Mouse (Mus musculus) liver, embryonic 14.5 days (tissue): Measurements from ENCODE around the gene Zfp488. TPM values are rescaled to one million over a fixed set of nuclear protein-coding genes. Genes with fewer than 3 reads are reported as not detected.

Experiments used
- ATAC-seq: fragments of 200-750 bp; cut with Nextera tagmentation; 2 replicates; pipeline ENCODE4 v1.8.0; 2017; ENCODE audit warnings: moderate number of reproducible peaks, mild to moderate bottlenecking, moderate library complexity; ENCODE audit not compliant: insufficient read depth
- DNase-seq, 3 experiments: peaks; one replicate each; pipeline ENCODE4 v3.0.0-alpha.2; 2012 to 2013; ENCODE audit warnings: low read depth in 3 of 3, low spot score in 3 of 3
- H3K27ac ChIP-seq: fragments of 300-500 bp; sonication (generic); 2 replicates; pipeline ENCODE4 v1.5.1; 2014; ENCODE audit warnings: moderate library complexity, mild to moderate bottlenecking, control low read depth, inconsistent platforms
- H3K27me3 ChIP-seq: fragments of 300-500 bp; sonication (generic); 2 replicates; pipeline ENCODE4 v1.6.1; 2014; ENCODE audit warnings: mild to moderate bottlenecking, low read length, moderate library complexity; ENCODE audit not compliant: control insufficient read depth, insufficient read depth
- H3K36me3 ChIP-seq: fragments of 300-500 bp; sonication (generic); replicated peaks from 2 replicates; pipeline ENCODE4 v1.6.1; 2014; ENCODE audit warnings: low read depth; ENCODE audit not compliant: control insufficient read depth, insufficient read depth
- H3K4me1 ChIP-seq, 2 experiments: fragments of 200-500 bp in 1 of 2; fragments of 300-500 bp in 1 of 2; sonication (generic) in 1 of 2; replicated peaks; 2 replicates each; pipeline ENCODE4 v1.6.1; 2012 to 2014; ENCODE audit warnings: antibody characterized with exemption in 1 of 2, inconsistent platforms in 1 of 2, low read length in 1 of 2; ENCODE audit not compliant: control insufficient read depth in 2 of 2, insufficient read depth in 2 of 2
- H3K4me2 ChIP-seq: fragments of 300-500 bp; sonication (generic); 2 replicates; pipeline ENCODE4 v1.6.1; 2014; ENCODE audit warnings: low read depth, mild to moderate bottlenecking, control low read depth, moderate library complexity
- H3K4me3 ChIP-seq, 2 experiments: fragments of 200-500 bp in 1 of 2; fragments of 300-500 bp in 1 of 2; sonication (generic) in 1 of 2; 2 replicates each; pipeline ENCODE4 v1.5.1; 2012 to 2014; ENCODE audit warnings: low read depth in 2 of 2, low read length in 2 of 2, mild to moderate bottlenecking in 2 of 2, control low read depth in 1 of 2, inconsistent platforms in 1 of 2, moderate library complexity in 1 of 2; ENCODE audit not compliant: insufficient read depth in 1 of 2
- H3K9ac ChIP-seq: fragments of 300-500 bp; sonication (generic); replicated peaks from 2 replicates; pipeline ENCODE4 v1.6.1; 2014; ENCODE audit warnings: mild to moderate bottlenecking, control low read depth, moderate library complexity
- H3K9me3 ChIP-seq: fragments of 300-500 bp; sonication (generic); 2 replicates; pipeline ENCODE4 v1.6.1; 2016; ENCODE audit warnings: low read length, mixed read lengths; ENCODE audit not compliant: control insufficient read depth
- CTCF ChIP-seq: IDR thresholded peaks from 2 replicates; pipeline ENCODE4 v1.5.1; 2016; ENCODE audit warnings: antibody characterized with exemption, low read depth, control low read depth
- EP300 ChIP-seq: IDR thresholded peaks from 2 replicates; pipeline ENCODE4 v1.6.1; 2016; ENCODE audit warnings: antibody characterized with exemption, low read depth
- WGBS: fragments of 180-500 bp; shearing (Covaris S2); extraction: QIAGEN DNeasy Blood & Tissue Kit; methylation state at CpG from one replicate; pipeline ENCODE4 v1.1.7; 2014; ENCODE audit not compliant: insufficient replicate concordance; 5-methylcytosine and 5-hydroxymethylcytosine counted together
- polyA plus RNA-seq, 2 experiments: library from polyadenylated mRNA; depleted of rRNA in 1 of 2; stranded (reverse) in 1 of 2; unstranded in 1 of 2; fragments of >200 nt; fragmentation: Nextera tagmentation in 1 of 2; extraction: Ambion mirVana in 1 of 2; gene quantifications; 2 replicates each; pipeline versions ENCODE4 v1.2.1 to v1.2.3; 2012 to 2014

Gene Zfp488
- 0.02 TPM in 1 of 2 replicates, not detected in the other for polyA plus RNA-seq (2012; rRNA removed)
- not detected in 2 replicates for polyA plus RNA-seq (2014; fragmentation: Nextera tagmentation; extraction: Ambion mirVana)

DNA sequence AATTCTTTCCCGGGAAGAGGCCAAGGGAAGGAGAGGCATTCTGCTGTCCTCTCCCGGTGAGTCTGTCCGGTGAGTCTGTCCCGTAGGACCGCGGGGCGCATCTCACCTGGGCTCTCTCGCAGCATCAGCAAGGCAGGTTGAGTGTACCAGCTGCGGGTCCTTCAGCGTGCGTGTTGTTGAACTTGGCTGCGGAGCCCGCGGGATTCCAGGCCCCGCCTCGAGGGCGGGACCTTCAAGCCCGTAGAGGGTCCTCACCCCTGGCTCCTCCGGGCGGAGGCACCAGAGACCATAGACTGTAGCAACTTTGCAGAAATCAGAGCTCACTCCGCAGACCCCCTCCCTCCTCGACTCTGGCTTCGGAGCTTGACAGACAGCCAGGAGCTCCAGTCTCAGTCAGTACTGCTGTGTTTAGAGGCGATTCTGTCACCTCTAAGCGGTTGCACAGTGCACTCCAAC lies at the start of gene Zfp488:
Zfp488 (minus strand) TSS at position 161 of the 456 bp plus-strand sequence.
- H3K4me2 ChIP-seq: no peak within 1 kb of the TSS
- no peaks in the 10 kb centered on the region for H3K36me3 ChIP-seq
- H3K27me3 ChIP-seq: no peaks in the 10 kb centered on the region
- TF ChIP-seq CTCF (no peak), EP300 (no peak)
- no peaks in the 10 kb centered on the region for H3K9me3 ChIP-seq
- 4% methylated on average over 25 of the region's 25 CpGs for WGBS
- ATAC-seq (no peak), DNase-seq (no peak)
- H3K4me3 ChIP-seq: no peak within 1 kb of the TSS
- H3K4me1 ChIP-seq: no peaks in the 10 kb centered on the region
- H3K27ac ChIP-seq: no peak within 1 kb of the TSS
- no peak within 1 kb of the TSS for H3K9ac ChIP-seq

DNA sequence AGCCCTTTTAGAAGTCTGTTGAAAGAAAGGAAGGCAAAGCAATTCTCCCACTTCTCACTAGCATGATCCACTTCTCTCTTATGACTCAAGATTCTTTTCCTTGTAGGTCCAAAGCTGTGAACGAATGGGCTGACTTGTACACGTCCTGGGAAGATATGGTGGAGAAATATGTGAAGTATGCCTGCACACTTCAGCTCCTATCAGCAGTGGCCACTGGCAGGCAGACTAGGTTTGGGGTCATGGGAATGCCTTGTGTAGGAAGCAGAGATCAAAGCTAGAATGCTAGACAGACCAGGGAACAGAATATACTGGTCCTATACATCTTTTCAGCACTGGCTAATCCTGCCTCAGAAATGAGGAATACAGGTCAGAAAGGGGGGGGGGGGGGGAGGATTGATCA lies 48.1 kb upstream of the Zfp488 start:
- Histone ChIP-seq H3K4me3 (no peak overlapping the region), H3K27me3 (no peaks in the 10 kb centered on the region), H3K4me1 (no peaks in the 10 kb centered on the region), H3K4me2 (no peak overlapping the region), H3K9me3 (no peaks in the 10 kb centered on the region), H3K27ac (no peak overlapping the region), H3K9ac (no peak overlapping the region), H3K36me3 (no peaks in the 10 kb centered on the region)
- WGBS: 41% methylated on average over 2 of the region's 2 CpGs
- ATAC-seq (no peak), DNase-seq (no peak)
- TF ChIP-seq CTCF: no peak
- no peak for TF ChIP-seq EP300

DNA sequence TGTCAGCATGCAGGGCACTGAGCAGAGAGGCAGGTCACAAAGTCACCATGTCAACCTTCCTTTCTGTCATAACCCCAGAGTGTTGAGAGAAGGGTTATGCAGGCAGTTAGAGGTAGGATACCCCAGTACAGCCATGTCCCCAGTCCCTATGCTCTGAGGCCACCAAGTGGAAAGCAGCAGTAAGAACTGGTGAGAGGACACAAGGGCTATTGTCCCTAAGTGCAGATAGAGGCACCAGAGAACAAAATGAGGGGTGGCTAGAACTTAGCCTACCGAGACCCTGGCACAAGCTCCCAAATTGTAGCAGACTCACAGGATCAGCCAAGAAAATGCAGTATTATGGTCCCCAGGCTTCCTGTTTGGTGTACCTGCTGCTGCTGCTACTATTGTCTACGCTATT lies 38.4 kb upstream of the Zfp488 start:
- Histone ChIP-seq H3K4me3 (no peak overlapping the region), H3K36me3 (no peaks in the 10 kb centered on the region), H3K9me3 (no peaks in the 10 kb centered on the region), H3K9ac (no peak overlapping the region), H3K27ac (no peak overlapping the region), H3K4me2 (no peak overlapping the region), H3K4me1 (no peaks in the 10 kb centered on the region), H3K27me3 (no peaks in the 10 kb centered on the region)
- ATAC-seq: no peak
- TF ChIP-seq EP300: no peak
- TF ChIP-seq CTCF: no peak
- whole genome bisulfite sequencing: 56% methylated on average over 2 of the region's 2 CpGs
- no peak for DNase-seq

DNA sequence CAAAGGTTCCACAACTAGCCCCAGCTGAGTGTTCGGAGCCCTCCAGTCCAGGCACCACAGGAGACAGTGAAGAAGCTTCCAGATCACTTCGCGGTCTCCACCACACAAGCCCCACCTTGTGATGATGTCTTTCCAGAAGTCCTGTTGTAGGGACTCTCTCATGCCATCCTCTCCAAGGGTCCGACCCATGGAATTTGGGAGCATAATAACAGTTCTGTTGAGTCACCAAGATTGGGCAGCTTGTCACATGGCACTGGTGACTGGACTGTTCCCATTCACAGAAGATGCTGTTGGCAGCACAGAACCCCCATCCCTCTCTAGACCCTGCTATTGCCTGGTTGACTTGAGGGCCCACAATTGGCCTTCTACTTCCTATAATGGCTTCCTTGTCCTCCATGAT lies 37.8 kb upstream of the Zfp488 start, which contains the start of gene Gm5460:
Gm5460 (plus strand) TSS at position 378 of the 400 bp plus-strand sequence.
- H3K4me3 ChIP-seq: no peak within 1 kb of the TSS
- no peaks in the 10 kb centered on the region for H3K9me3 ChIP-seq
- no peaks in the 10 kb centered on the region for H3K4me1 ChIP-seq
- no peak within 1 kb of the TSS for H3K27ac ChIP-seq
- DNase-seq (no peak), ATAC-seq (no peak)
- 64% methylated on average over 4 of the region's 4 CpGs for WGBS
- TF ChIP-seq CTCF: no peak
- TF ChIP-seq EP300: no peak
- H3K9ac ChIP-seq: no peak within 1 kb of the TSS
- H3K27me3 ChIP-seq: no peaks in the 10 kb centered on the region
- no peak within 1 kb of the TSS for H3K4me2 ChIP-seq
- H3K36me3 ChIP-seq: no peaks in the 10 kb centered on the region

DNA sequence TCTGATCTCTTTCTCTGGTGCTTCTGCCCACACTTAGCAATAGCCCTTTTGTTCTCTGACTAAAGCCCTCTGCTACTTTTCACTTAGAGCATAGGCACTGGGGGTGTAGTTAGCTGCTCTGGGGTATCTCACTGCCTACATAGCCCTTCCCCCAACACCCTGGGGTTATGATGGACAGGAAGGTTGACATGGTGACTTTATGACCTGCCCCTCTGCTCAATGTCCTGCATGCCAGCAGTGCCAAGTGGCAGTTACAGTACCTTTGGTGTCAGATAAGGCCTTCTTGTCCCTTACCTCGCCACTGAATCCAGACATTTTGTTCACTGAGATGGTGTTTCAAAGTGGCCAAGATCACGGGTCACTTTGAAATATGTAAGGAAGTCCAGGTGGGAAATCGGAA lies 36.5 kb upstream of the Zfp488 start, which contains the start of gene Gm30083:
Gm30083 (minus strand) TSS at position 120 of the 400 bp plus-strand sequence.
- H3K9ac ChIP-seq: no peak within 1 kb of the TSS
- no peaks in the 10 kb centered on the region for H3K4me1 ChIP-seq
- no peaks in the 10 kb centered on the region for H3K9me3 ChIP-seq
- no peaks in the 10 kb centered on the region for H3K27me3 ChIP-seq
- no peak within 1 kb of the TSS for H3K4me3 ChIP-seq
- 49% methylated on average over 3 of the region's 3 CpGs for WGBS
- ATAC-seq (no peak), DNase-seq (no peak)
- no peaks in the 10 kb centered on the region for H3K36me3 ChIP-seq
- no peak within 1 kb of the TSS for H3K4me2 ChIP-seq
- no peak for TF ChIP-seq EP300
- no peak for TF ChIP-seq CTCF
- H3K27ac ChIP-seq: no peak within 1 kb of the TSS
